Mouse (Mus musculus) MEL-GATA-1-ER (cell line): ENCODE data around the gene Grin2a.

Source experiments
- DNase-seq: peaks from one replicate; pipeline ENCODE4 v3.0.0-alpha.2; 2012; ENCODE audit warnings: low read depth; ENCODE audit errors: extremely low read depth

Gene Grin2a

DNA sequence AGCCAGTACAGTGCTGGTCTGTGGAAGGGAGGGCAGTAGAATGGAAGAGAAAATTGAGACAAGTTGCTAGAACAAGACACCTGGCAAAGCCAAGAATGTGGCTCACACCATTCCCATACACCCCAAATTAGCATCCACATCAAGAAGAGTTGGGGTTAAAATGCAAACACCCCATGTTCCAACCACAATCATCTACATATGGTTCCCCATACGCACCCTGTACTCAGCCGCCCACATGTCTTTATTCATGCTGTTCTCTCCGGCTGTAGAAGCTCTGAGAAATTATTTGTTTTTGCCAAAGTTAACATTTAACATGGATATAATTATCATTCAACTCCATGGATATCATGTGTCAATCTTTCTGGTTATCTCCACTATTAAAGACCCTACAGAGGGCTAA lies 22.7 kb downstream of the Grin2a start:
- DNase-seq: no peak

DNA sequence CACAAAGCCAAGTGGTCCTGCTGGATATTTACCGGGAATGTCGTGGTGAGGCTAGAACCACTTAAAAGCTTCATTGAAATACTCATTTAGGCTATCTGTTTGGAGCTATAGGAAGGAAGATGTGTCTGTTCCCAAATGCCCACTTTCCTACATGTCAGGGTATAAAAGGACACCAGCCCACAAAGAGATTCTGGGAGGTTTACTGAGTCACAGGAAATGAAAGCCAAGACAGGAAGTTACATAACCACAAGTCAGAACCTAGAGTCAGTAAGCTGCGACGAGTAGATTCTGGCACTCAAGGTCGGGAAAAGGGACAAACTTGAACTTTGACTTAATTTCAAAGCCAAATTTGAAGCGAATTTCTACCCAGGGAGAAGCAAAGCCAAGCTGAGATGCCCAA lies 30.9 kb downstream of the Grin2a start:
- DNase-seq: no peak

DNA sequence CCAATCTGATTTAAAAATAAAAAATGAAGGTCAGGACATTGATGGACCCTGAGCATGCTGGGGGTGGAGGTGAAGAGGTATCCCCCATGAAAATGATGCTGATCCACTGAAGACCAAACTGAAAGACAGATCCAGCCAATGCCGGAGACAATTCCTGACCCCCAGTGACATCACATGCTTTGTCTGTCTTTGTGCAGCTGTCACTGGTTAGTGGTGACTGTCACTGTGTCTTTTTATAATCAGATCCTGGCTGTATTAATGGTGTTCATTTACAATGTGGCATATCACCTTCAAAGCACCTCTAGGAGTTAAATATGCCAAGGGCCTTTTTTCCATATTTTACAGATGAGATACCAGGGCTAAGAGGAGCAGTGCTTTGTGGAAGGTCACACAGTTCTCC lies 32.9 kb downstream of the Grin2a start:
- no peak for DNase-seq

DNA sequence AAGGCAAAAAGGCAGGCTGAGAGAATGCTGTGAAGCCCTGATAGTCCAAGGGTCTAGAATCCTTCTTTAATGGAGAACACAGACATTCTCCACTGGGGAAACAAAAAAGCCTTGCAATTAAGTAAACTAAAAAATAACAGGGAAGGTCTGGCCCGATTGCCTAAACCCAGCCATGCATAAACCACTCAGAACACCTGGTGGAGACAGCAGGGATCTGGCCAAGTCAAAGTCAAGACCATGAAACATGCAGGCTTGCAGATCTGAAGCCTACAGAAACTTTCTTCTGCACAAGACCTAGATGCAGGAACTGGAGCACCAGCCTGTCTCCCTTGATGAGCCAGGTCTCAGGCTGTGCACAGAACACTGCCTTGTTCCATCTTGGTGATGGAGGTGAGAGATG lies 36.0 kb downstream of the Grin2a start:
- no peak for DNase-seq

DNA sequence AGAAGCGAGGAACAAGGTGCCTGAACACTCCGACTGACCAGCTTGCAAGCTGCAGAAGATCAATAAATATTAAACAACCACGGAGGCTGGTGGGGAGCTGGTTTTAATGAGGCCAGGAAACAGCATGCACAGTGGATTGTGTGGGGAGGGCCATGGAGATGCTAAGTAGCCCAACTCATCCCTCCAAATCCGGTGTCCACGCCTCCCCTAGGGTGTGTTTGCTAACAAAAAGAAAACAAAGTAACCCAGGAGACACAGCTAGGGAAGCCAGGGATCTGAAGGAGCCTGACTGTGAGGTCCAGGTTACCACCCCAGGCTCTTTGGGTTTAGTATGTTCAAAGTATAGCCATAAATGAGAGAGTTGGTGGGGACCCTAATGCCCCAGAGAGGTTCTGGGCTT lies 41.1 kb downstream of the Grin2a start:
- no peak for DNase-seq

DNA sequence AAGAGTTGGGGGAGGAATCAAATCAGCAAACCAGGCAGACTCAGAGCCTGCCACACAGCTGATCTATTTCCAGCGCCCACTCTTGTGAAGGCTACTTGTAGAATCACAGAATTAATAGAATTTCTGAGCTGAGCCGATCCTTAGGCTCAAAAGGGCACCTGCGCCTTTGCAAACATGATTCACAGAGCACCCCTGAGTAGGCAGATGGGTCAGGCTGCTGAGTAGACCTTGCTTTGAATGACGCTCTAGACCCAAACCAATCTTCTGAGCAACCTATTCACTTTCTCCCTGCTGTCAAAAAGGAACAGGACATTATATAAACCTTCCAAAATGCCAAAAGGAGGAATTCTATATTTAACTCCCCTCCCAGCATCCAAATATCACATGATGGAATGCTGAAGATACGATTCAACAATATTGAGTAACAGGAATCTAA lies 41.9 kb downstream of the Grin2a start:
- DNase-seq: no peak

DNA sequence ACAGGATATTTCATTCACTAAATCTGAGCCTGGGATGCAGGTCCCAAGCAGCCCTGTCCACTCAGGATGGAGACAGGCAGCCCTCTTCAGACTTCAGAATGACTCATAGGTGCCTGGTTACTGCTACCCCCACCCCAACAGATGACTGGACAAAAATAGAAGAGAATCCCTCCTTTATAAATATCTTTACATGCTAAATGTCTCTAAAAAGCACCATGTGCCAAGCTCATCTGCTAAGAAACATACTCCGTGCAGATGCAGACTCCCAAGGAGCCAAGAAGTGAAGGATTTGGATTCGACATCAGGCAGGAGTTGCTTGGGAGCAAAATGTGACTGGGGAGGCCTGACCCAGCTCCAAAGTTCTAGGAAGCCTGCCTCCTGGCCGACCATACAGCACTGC lies 46.1 kb downstream of the Grin2a start:
- DNase-seq: no peak

DNA sequence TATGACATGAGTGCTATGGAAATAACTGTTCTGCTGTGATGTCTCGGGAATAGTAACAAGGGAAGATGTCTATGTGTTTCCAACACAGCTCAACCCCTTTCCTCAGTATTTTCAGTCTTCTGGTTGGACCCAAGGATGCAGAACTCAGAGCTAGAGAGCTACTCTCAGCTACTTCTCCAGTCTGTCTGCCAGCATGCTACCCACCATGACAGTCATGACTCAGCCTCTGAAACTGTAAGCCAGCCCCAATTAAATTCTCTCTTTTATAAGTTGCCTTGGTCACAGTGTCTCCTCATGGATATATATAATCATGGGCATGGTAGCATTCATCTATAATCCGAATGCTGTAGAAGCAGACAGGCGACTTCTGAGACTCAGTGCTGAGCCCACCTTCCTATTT lies 47.9 kb downstream of the Grin2a start:
- DNase-seq: no peak

DNA sequence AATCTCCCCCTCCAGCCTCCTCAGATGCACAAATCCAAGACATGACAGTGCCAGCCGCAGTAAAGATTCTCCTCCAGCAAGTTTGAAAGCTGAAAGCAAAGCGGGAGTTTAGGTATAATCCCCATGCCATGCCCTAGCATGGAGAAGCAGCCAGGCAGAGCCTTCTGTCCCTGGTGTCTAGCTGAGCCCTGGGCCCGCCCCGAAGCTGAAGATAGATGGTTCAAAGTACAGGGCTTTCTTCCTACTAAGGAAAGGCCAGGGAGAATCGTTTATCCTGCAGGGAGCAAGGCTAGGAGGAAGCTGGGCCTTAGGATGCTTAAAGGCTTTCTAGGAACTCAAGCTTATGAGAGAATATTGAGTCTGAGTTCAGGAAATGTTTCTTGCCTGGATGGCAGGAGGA lies 50.5 kb downstream of the Grin2a start:
- DNase-seq: no peak

DNA sequence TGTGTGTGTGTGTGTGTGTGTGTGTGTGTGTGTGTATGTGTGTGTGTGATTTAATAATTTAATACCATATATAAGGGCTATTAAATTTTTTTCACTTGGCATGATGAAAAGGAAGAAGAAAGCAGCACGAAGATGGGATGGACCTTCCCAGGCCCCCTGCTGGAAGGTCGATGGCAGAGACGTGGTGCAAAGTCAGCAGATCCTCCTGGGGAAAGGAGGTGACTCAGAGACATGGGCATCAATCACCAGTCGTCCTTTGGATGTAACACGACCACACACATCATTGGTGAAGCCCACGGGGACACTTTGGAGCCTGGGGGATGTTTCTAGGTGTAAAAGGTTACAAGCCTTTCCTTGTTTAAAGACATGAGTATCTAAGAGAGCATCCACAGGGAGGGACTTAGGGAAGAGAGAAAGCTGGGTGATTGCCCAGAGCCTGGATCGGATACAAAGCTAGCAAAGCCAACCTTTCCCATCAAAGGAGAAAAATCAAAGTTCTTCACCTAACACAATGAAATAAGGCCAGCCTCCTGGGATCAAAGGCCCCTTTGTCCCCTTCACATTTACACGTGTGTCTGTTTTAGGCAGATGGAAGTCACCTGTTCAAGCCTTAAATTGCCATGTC lies 53.9 kb downstream of the Grin2a start:
- DNase-seq: no peak

DNA sequence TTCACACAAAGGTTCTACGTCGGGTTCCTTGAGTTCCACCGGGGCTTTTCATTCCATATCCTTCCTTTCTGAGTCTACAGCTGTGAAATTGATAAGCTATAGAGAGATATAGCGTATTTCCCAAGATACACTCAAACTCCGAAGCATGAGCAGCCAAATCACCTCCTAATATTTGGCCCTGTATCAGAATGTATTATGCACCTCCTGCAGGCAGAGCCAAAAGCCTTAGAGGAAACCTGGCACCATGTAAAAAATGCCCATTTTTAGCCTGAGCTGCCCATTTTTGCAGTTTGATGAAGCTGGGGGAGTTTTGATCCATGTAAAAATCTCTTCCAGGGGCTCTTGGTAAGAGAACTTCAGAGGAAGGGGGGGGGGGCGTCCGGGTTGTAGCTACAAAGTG lies 54.6 kb downstream of the Grin2a start:
- DNase-seq: no peak

DNA sequence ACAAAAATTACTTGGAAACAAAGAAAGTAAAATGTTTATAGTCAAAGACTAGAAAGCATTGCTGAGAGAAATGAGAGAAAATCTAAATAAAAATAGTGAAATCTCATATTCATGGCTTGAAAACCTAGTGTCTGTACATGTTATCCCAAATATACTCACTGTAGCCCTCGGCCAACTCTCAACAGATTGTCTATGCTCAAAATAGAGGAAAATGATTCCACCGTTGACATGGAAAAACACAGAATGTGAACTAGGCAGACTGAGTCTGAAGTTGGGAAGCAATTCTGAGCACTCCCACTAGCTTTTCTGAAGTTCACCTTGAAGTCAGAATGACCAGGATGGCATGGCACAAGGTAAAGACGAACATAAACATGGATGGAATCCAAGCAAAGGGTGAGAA lies 84.7 kb downstream of the Grin2a start:
- DNase-seq: no peak

DNA sequence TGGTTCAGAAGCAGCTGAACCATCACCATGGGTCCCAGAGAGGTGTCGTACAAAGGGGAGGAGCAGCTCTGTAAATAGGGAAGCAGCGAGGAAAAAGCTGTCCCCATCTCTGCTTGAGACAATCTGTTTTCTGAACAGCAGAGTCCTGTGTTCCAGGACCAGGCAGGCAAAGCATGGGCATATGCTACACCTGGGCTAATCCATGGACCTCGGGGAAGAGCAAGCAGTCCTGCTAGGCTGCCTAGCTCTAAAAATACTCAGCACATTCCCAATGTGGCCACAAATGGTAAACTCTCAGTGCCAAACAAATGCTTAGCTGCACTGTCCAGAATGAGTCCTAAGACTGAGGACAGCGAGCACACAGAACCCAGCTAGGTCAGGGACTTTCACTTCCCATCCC lies 86.1 kb downstream of the Grin2a start:
- DNase-seq: no peak

DNA sequence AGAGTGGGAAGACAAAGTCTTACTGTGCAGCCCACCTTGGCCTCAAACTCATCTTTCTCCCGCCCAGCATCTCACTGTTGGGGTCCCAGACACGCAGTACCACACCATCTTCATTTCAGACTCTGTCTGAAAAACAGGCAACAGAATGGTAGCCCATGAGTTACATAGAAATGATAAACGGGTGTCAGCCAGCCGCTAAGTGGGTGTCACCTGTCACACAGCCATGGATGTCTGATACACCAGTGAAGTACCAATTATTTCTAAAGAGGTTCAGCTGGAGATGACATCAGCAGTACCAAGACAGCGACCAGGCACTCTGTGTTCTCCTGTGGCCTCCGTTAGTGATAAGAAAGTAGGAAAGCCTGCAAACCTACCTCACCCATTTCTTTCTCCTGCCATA lies 90.9 kb downstream of the Grin2a start:
- no peak for DNase-seq

DNA sequence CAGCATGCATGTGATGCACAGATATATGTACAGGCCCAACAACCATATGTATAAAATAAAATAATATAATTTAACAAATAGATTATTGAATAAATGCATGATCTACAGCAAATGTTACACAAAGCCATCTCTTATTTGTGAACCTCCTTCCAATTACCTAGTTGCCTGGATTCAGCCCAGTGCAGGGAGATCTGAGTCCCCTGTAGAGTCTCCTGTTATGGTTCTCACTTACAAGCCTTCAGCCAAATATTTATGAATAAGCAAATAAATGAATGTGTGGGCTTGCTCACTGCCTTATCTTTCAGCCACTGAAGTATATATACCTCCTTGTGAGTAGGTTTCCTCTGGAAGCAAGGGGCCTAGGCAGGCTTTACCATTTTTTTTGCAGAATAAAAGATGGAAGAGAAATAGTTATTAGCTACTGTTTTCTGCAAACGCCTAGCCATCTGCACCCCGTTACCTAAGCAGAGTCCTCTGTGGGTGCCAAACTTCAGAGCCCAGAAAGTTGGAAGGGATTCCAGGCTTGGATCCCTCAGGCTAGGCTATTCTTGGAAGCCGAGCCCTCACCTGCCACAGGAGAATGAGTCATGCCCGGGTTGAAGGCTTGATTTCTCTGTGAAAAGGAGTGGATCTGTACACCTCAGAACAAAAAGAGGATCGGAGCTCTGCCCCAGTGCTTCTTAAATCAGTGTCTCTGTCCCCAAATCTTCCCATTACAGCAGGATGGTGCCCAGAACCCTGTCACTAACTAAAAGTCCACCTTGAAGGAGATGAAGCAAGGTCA lies 92.5 kb downstream of the Grin2a start:
- DNase-seq: no peak

DNA sequence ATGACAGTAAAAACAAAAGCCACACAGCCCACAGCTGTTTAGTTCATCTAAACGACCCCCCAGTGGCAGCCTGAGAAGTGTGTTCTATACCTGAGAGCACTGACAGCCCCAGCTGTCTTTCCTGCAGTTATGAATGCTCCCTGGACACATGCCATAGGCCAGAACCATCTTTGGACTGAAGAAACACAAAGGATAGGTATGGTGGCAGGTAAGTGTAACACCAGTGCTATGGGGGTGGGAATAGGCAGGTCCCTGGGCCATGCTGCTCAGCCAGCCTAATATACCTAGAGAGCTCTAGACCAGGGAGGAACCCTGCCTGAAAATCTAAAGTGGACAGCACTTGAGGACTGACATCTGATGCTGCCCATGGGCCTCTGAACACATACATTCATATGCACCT lies 93.9 kb downstream of the Grin2a start:
- DNase-seq: no peak

DNA sequence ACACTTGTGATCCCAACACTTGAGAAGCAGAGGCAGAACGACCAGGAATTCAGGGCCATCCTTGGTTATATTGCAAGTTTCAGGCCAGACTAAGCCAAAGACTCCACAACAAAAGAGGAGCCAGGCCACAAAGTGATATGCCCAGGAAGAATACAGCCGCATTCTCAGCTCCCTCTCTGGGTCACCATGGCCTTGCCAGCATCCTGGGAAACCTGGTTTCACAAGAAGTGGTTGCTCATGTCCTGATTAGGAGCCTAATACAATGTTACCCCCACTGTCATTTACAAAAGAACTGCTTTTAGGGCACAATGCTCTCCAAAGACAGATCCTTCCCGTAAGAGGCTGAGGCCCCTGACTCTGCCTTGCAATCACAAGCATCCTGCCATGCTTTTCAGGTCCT lies 94.4 kb downstream of the Grin2a start:
- no peak for DNase-seq

DNA sequence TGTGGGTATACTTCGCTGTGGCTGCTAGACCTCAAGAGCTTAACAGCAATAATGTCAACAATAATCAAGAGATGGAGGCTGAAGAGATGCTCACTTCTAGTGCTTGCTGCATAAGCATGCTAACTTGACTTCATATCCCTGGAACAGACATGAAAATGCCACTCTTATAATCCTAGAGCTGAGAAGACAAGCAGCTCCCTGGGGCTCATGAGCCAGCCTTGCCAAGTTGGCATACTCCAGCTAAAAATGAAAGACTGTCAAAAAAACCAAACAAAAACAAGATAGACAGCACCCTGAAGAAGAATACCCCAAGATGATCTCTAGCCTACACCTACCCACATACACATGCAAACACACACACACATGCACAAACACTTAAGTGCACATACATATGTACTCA lies 95.2 kb downstream of the Grin2a start:
- DNase-seq: no peak

DNA sequence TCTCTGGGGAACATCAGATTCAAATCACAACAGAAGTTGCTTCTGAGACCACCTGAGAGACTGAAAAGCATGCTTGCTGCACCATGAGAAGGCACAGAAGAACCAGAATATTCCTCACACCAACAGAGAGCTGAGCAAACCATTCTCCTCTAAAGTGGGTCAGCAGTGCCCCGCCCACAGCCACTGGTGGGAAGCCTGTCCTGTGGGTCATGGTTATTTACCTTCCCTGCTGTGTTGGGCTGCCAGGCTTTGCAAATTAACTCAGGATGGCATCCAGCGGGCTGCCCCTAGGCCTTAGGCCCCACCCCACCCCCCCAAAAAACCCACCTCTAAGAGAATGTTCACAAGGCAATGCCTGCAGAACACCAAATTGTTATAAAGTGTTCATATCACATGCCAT lies 96.2 kb downstream of the Grin2a start:
- DNase-seq: no peak

DNA sequence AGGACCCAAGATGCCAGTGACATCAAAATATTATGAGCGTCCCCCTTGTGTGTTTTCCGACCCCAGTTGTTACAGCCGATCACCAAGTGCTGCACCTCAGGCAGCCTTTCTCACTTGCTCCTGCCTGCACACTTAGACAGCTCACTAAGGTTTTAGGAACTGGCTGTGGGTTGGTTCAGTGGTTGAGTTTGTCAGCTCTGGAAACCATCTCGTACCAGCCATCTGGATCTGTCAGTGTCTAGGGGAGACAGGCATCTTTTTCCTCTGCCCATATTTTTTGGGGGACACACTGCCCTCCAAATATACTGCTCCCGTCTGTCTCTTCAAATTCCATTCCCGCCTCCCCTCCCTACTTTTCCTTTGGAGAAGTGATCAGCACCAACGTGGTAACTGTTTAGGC lies 99.8 kb downstream of the Grin2a start:
- no peak for DNase-seq

DNA sequence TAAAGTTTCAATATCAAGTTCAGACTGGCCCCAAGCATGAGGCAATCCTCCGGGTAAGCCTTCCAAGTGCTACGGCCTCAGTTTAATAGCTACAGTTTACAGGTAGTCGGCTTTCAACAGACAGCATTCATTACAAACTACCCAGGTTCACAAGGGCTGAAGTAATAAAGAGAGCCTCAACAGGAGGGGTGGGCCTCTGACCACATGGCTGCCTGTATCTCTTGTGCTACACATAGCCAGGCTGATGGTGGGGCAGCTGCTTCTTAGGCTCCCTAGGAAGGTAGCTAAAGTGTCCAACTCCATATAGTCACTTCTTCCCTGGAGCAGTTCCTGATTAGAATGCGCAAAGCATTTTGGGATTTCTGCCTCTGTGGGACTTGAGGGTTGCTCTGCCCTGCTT lies 109.2 kb downstream of the Grin2a start:
- DNase-seq: no peak

DNA sequence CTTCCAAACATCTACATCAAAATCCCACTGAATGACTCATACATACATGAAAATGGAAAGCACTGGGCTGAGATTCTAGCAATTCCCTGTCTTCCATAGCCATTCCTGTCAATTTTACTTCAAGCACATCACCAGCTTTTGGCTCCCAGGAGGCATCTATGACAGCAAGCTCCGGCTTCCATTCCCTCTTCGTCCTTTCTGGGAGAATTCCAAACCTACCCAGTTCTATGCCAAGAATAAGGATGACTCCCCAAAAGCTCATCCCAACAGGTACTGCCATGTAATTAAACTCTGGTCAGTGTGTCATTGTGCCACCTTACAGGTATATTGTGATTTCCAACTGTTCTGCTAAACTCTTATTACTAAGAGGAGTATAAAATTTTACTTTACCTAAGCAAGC lies 111.2 kb downstream of the Grin2a start:
- no peak for DNase-seq

DNA sequence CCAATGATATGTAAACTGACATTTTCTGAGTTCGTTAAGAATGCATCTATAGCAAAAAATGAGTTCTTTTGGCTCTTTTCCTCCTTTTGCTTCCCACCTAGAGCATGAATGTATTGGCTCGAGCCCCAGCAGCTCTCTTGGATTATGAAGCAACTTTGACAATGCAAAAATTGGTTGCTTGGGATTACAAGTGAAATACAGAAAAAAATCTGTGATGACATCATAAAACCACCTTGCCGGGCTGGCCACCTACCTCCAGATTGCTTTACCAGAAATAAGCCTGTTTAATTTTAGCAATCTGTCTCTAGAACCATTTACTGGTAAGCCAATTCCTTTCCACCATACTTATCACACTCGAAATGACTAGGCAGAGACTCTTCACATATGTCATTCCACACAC lies 112.9 kb downstream of the Grin2a start:
- DNase-seq: no peak
